In the genomic region with DNA sequence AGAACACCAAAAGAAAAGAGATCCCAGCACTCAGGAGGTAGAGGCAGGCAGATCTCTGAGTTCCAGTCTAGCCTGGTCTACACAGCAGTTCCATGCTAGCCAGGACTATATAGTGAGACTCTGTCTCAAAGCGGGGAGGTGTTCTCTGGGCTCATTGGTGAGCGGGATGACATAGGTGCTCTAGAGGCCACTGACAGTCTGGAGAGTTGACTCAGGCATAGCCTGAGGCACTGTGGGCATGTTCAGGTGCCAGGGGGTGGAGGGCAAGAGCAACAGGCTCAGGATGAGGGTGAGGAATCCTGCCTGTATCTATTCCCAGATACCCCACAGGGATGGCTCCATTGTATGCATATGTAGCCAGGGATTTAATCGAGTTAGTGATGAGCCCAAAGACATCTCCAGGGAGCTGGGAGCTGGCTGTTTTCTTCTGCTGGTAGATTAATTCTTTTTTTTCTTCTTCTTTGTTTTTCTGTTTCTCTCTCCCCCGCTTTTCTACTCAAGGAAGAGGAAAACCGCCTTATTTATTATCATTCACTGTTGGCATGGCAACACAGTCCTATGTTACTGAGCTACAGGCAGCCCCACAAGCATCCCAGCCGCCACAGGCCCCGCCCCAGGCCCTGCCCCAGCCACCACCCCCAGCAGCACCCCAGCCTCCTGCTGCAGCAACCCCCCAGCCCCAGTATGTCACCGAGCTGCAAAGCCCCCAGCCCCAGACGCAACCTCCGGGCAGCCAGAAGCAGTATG, we compare ENCODE assay signal across 14 mouse cellular contexts. TPM values are rescaled to one million over a fixed set of nuclear protein-coding genes. Genes with fewer than 3 reads are reported as not detected.
DNase-seq lines count a peak whose midpoint lies in the region; ATAC-seq and TF ChIP-seq lines count a peak whose summit lies in the region.
"Had no signal": no experiment of that assay in that cellular context is flagged by ENCODE, and none has a peak within 500 bp of the region (broad histone marks: within the 10 kb centered on the region; RNA-seq: fewer than 3 reads in every experiment).

No protein-coding gene starts in this region.

- H3K27ac ChIP-seq in gastrocnemius, adult 2 months: peak overlapping the region; percentile 62; the same call in 1 of the 2 replicates
- peak overlapping the region; percentile 65 for H3K27ac ChIP-seq in forebrain, embryonic 15.5 days (replicated peaks)
- peak overlapping the region; percentile 49 for H3K27ac ChIP-seq in midbrain, embryonic 13.5 days
- H3K27ac ChIP-seq: embryonic facial prominence, embryonic 12.5 days had no signal

- H3K4me1 ChIP-seq in forebrain, embryonic 15.5 days: peaks cover 43% of the 10 kb centered on the region
- peaks cover 52% of the 10 kb centered on the region for H3K4me1 ChIP-seq in midbrain, embryonic 13.5 days (replicated peaks)

- H3K36me3 ChIP-seq in forebrain, embryonic 15.5 days: peaks cover 7% of the 10 kb centered on the region
- peaks cover 36% of the 10 kb centered on the region for H3K36me3 ChIP-seq in midbrain, embryonic 13.5 days

- H3K4me3 ChIP-seq in gastrocnemius, adult 2 months: no peak overlapping the region
- H3K4me3 ChIP-seq in forebrain, embryonic 15.5 days: no peak overlapping the region
- no peak overlapping the region for H3K4me3 ChIP-seq in midbrain, embryonic 13.5 days (replicated peaks)
- H3K4me3 ChIP-seq: embryonic facial prominence, embryonic 12.5 days had no signal

- H3K4me2 ChIP-seq in forebrain, embryonic 15.5 days (replicated peaks): no peak overlapping the region; the same call in 1 of the 2 replicates
- H3K4me2 ChIP-seq in midbrain, embryonic 13.5 days (replicated peaks): no peak overlapping the region; the same call in 1 of the 2 replicates
- H3K4me2 ChIP-seq: embryonic facial prominence, embryonic 12.5 days had no signal

- 0 out of 2 replicates have a peak, but pooled peaks have one; percentile 36 for ATAC-seq in forebrain, embryonic 15.5 days (replicated peaks)
- peak; percentile 56 for ATAC-seq in midbrain, embryonic 13.5 days

- H3K9ac ChIP-seq in forebrain, embryonic 15.5 days (replicated peaks): no peak overlapping the region
- peak overlapping the region; percentile 46 for H3K9ac ChIP-seq in midbrain, embryonic 13.5 days (replicated peaks)
- H3K9ac ChIP-seq: embryonic facial prominence, embryonic 12.5 days had no signal

- no peak for TF ChIP-seq CTCF in gastrocnemius, adult 2 months (IDR thresholded peaks at IDR 0.05)

- 39% methylated on average over 10 of the region's 10 CpGs for WGBS in forebrain, embryonic 15.5 days
- WGBS in midbrain, embryonic 13.5 days: 39% methylated on average over 9 of the region's 10 CpGs

- intact Hi-C loops in gastrocnemius, adult 2 months (cut with DNase I): no loop called here

- no peaks in the 10 kb centered on the region for H3K9me3 ChIP-seq in forebrain, embryonic 15.5 days
- no peaks in the 10 kb centered on the region for H3K9me3 ChIP-seq in midbrain, embryonic 13.5 days
- H3K9me3 ChIP-seq: embryonic facial prominence, embryonic 12.5 days had no signal

- DNase-seq in gastrocnemius, adult 2 months: no peak
- no peak for DNase-seq in gastrocnemius, postnatal 4 days (ENCODE audit: low spot score in 2 of 2)
- DNase-seq in CD4-positive helper T cell, adult 2 months (ENCODE audit: low read depth, low spot score): peak; percentile 89
- no peak for DNase-seq in adrenal gland, adult 8-10 months
- no peak for DNase-seq in gastrocnemius, adult 18-20 months (ENCODE audit: low spot score)
- no peak for DNase-seq in urinary bladder, postnatal 4 days (ENCODE audit: low spot score in 2 of 2)
- DNase-seq: kidney, adult 18-20 months had no signal

- H3K27me3 ChIP-seq in forebrain, embryonic 15.5 days: no peaks in the 10 kb centered on the region
- H3K27me3 ChIP-seq in midbrain, embryonic 13.5 days: no peaks in the 10 kb centered on the region
- H3K27me3 ChIP-seq: embryonic facial prominence, embryonic 12.5 days had no signal

RNA-seq across cellular contexts. Expression of gene Rfx1, which starts 6.8 kb away (rescaled TPM):
- 1 to 10 TPM; 4.4 to 4.7 TPM for total RNA-seq in gastrocnemius, adult 2 months (2021)
- total RNA-seq in gastrocnemius, postnatal 4 days (2021): 10 to 100 TPM; 10.1 to 11.7 TPM
- polyA plus RNA-seq in forebrain, embryonic 15.5 days (2015; fragmentation: Nextera tagmentation; extraction: Ambion mirVana): 9.1 and 9.5 TPM in 2 replicates
- polyA plus RNA-seq in midbrain, embryonic 13.5 days (2015; fragmentation: Nextera tagmentation; extraction: Ambion mirVana): 9.8 and 10.0 TPM in 2 replicates
- total RNA-seq in adrenal gland, adult 8-10 months (2022): 10 to 100 TPM; 16.8 to 25.2 (median 20.5) TPM
- 1 to 10 TPM; 4.6 to 4.8 TPM for total RNA-seq in gastrocnemius, adult 18-20 months (2021)

RNA-seq across cellular contexts. Expression of gene Gm10643, which starts 8.5 kb away (rescaled TPM):
- 1 to 10 TPM in 1 of 2 experiments, under 1 TPM in 1; 0.84 to 1.2 TPM for total RNA-seq in gastrocnemius, adult 2 months (2021)
- 1 to 10 TPM; 2.5 to 3.2 TPM for total RNA-seq in gastrocnemius, postnatal 4 days (2021)
- polyA plus RNA-seq in forebrain, embryonic 15.5 days (2015; fragmentation: Nextera tagmentation; extraction: Ambion mirVana): 1.2 and 1.3 TPM in 2 replicates
- polyA plus RNA-seq in midbrain, embryonic 13.5 days (2015; fragmentation: Nextera tagmentation; extraction: Ambion mirVana): 1.8 and 2.1 TPM in 2 replicates
- 1 to 10 TPM; 2.9 to 5.9 (median 4.2) TPM for total RNA-seq in adrenal gland, adult 8-10 months (2022)
- 1 to 10 TPM; 1.2 TPM for total RNA-seq in gastrocnemius, adult 18-20 months (2021)

RNA-seq across cellular contexts. Expression of gene Rln3, which starts 28.6 kb away (rescaled TPM):
- total RNA-seq in gastrocnemius, adult 2 months (2021): not detected
- total RNA-seq in gastrocnemius, postnatal 4 days (2021): not detected
- polyA plus RNA-seq in forebrain, embryonic 15.5 days (2015; fragmentation: Nextera tagmentation; extraction: Ambion mirVana): not detected in 2 replicates
- not detected in 2 replicates for polyA plus RNA-seq in midbrain, embryonic 13.5 days (2015; fragmentation: Nextera tagmentation; extraction: Ambion mirVana)
- not detected for total RNA-seq in adrenal gland, adult 8-10 months (2022)
- total RNA-seq in gastrocnemius, adult 18-20 months (2021): not detected
- total RNA-seq: granulocyte monocyte progenitor cell, adult 5-6 weeks; left cerebral cortex, postnatal 10 days had no signal
- polyA plus RNA-seq: embryonic facial prominence, embryonic 12.5 days; lung, embryonic 16.5 days; neural tube, embryonic 11.5 days had no signal

RNA-seq across cellular contexts. Expression of gene Il27ra, which starts 31.0 kb away (rescaled TPM):
- total RNA-seq in gastrocnemius, adult 2 months (2021): under 1 TPM; 0.36 to 0.61 TPM
- total RNA-seq in gastrocnemius, postnatal 4 days (2021): 1 to 10 TPM in 1 of 2 experiments, under 1 TPM in 1; 0.93 to 1.4 TPM
- polyA plus RNA-seq in forebrain, embryonic 15.5 days (2015; fragmentation: Nextera tagmentation; extraction: Ambion mirVana): 0.41 and 0.68 TPM in 2 replicates
- polyA plus RNA-seq in midbrain, embryonic 13.5 days (2015; fragmentation: Nextera tagmentation; extraction: Ambion mirVana): 0.23 and 0.26 TPM in 2 replicates
- 1 to 10 TPM; 1.9 to 3.1 (median 2.8) TPM for total RNA-seq in adrenal gland, adult 8-10 months (2022)
- under 1 TPM; 0.37 to 0.66 TPM for total RNA-seq in gastrocnemius, adult 18-20 months (2021)

RNA-seq across cellular contexts. Expression of gene Dcaf15, which starts 31.2 kb away (rescaled TPM):
- 1 to 10 TPM; 4.8 to 5.4 TPM for total RNA-seq in gastrocnemius, adult 2 months (2021)
- 10 to 100 TPM; 15.6 to 17.5 TPM for total RNA-seq in gastrocnemius, postnatal 4 days (2021)
- polyA plus RNA-seq in forebrain, embryonic 15.5 days (2015; fragmentation: Nextera tagmentation; extraction: Ambion mirVana): 17.8 and 19.3 TPM in 2 replicates
- 21.0 and 23.3 TPM in 2 replicates for polyA plus RNA-seq in midbrain, embryonic 13.5 days (2015; fragmentation: Nextera tagmentation; extraction: Ambion mirVana)
- total RNA-seq in adrenal gland, adult 8-10 months (2022): 10 to 100 TPM; 18.3 to 27.1 (median 23.8) TPM
- total RNA-seq in gastrocnemius, adult 18-20 months (2021): 1 to 10 TPM; 4.8 to 4.9 TPM
